Mouse (Mus musculus): ENCODE measurements at regions not wholly inside any gene's neighbourhood (a gene's known extent, or its start where the extent isn't known, plus 50 kb on each side); places are given as distances from the start of the nearest gene placed in this dataset.

DNA sequence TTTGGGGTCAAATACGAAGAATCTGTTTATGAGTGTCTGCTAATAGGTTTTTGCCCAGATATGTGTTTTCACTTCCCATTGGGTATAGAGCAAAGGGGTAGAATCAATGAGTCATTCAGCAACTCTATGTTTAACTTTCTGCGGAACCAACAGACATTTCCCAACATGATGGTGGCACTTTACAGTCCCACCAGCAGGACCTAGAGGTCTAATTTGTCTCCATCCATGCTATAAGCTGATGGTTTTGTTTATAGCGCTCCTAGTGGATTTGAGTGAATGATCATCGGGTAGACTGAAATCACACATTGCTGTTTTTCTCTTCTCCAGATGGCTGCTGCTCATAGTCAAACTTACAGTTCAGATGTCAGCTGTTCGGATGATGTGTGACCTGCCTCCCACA is 99.7 kb upstream of the Arid5b start:
- no peak for DNase-seq

DNA sequence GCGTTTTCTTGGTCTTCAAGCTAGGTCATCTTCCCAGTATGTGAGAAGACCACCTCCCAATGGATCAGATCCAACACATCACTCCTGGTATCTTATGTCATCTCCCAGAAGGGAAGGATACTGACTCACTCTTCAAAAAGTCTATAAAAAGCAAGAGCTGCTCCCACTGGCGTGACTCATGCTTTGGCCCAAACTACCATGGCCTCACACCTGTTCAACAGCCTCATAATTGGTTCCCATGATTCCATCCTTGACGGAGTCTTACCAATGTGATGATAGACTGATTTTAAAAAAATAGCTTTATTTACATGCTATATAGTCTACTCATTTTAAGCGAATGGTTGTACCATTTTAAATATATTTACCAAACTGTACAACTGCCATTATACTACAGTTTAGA is 98.9 kb upstream of the Arid5b start:
- DNase-seq, result no peak

DNA sequence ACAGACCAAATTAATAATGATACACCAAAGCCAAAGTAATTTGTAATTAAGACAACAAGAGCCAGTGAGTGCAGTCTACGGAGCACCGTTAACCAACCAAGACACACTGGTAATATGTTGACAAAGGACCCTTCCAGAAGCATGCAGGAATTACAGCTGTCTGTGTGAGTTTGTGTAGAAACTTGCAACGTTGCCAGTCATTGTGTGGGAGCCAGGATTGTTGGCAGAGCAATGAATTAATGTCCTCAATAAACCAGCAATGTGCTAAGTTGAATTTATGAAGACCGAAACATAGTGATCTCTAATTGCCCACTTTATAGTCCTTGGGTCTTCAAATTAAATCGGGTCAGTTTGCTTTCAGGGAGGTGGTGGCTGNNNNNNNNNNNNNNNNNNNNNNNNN is 95.3 kb upstream of the Arid5b start:
- DNase-seq, result no peak

DNA sequence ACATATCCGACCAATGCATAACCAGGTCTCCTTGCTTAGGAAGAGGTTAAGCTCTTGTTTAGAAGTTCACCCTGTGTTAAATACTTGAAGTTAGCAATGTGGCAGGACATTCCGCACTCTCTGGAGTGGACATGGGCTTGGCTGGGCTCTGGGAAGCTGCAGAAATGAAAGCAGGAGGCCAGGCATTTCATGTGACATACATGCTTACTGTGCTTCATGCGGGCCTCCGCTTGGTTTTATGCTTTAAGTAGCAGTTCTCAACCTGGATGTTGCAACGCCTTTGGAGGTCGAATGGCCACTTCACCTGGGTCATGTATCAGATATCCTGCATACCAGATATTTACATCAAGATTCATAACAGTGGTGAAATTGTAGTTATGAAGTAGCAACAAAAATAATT is 93.2 kb upstream of the Arid5b start:
- peak in 1 of 2 experiments; percentile 8 for DNase-seq

DNA sequence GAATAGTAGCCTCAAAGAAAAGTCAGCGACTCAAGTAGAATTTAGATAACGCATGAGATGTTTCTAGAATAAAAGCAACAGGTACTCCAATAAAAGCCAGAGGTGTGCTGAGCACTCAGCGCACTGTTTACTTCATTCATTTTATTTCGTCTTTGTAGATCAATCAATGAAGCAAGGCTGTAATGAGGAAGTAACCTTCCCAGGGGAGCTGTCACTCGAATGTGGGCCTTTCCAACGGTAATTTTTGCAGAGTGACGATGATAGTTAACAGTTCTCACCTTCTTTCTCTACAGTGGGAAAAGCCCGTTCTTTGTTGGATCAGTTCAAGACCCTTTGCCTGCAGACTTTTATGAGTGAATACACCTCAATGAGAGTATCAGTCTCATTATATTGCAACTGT is 92.4 kb upstream of the Arid5b start:
- DNase-seq, result peak; percentile 61 to 72

DNA sequence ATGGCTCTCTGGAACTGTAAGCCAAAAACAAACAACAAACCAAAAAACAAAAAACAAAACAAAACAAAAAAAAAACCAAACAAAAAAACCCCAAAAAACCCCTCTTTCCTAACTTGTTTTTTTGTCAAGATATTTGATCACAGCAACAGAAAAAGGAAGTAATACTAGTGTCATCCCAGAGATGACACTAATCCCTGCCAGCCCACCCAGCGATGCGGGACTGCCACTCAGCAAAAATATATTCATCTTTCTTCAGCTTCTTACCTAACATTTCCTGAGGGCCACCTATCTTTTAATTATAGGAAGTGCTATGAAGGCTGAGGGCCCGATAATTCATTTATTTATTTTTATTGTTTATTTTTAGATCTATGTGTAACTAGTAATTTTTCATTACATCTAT is 88.3 kb upstream of the Arid5b start:
- DNase-seq, result peak; percentile 43 to 62

DNA sequence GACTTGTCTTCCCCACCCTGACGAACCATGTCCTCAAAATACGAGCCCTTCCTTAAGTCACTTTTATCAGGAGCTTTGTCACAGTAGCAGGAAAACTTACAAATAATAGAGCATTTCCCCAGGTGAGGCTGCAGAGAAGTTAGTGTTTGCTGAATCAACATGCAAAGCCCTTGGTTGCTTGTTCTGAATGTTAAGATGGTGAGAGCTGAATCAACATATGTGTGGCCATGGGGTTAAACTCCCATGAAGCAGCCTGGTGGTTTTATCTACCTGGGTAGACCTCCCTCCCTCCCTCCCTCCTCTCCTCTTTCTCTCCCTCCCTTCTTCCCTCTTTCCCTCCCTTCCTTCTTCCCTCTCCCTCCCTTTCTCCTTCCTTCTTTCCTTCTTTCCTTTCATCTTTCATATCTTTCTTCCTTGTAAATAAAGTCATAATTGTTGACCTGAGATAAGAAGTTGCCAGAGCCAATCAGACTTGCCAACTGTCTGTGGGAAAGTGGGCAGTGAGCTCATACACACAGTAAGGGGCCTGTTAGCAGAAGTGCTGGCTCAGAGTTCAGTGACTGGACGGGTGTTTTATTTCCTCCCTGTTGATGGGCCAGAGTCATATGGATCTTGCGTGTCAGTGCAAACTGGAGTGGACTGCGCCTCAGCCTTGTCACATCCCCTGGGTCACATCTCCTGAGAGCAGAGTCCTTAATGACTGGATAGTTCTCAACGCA is 82.4 kb upstream of the Arid5b start:
- DNase-seq, result no peak

DNA sequence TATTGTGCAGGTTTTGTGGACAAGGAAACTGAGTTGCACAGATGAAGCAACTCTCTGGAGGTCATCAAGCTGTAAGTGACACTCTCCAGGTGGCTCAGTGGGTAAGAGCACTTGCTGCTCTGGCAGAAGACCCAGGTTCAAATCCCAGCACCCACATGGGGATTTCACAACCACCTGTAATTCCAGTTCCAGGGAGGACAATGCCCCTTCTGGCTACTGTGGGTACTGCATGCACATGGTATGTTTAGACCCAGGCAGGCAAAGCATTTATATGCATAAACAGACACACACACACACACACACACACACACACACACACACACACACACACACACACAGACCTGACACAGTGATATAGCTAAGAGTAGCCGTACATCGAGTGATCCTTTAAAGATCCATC is 80.6 kb upstream of the Arid5b start:
- peak; percentile 47 to 54 for DNase-seq

DNA sequence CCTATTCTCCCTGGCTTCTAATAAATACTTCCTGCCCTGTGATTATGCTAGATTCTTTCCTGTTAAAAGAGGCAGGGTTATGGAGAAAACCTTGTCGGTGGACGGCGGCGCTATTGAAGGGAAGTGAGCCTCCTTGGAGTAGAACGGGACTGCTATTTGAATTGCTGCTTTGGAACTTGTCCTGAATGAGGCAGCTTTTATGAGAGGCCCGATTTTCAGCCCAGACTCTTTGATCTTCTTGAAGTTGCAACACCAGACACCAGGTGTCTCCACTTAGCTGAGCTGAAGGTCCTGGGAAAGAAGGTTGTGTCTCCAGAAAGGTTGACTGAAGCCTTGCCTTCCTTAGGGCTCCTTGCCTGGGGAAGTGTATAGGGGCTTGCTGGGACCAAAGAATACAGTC is 78.4 kb upstream of the Arid5b start:
- peak; percentile 28 to 37 for DNase-seq

DNA sequence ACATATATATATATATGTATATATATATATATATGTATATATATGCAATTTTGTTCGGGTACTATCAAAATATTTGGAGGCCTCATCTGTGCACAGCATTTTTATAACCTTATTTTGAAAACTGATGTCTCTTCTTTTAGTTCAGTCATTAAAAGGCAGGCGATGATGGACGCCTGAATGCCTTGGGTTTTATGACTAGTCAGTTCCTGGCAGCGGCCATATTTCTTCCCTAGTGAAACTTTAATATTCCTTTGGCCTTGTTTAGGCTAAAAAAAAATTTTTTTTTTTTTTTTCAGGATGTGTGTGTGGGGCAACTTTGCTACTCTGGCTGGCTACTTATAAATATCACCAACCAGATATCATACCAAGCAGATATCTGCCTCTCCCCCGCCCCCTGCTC is 78.0 kb upstream of the Arid5b start:
- no peak for DNase-seq

DNA sequence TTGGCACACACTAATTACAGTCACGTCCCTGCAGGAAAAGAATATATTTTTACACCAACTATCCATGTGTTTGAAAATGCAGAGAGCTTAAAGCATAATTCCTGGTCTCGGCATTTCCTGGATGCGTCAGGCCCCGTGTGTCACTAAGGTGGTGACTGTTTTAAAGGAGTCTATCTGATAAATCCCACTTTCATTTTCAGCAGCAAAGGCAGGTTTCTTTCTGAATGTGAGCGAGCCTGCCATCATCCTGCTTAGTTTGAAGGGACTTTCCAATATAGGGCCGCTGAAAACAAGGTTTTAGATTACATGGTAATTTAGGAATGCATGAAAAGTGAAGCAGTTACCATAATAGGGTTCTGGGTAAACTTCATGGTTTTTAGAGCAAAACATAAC is 77.5 kb upstream of the Arid5b start:
- no peak for DNase-seq

DNA sequence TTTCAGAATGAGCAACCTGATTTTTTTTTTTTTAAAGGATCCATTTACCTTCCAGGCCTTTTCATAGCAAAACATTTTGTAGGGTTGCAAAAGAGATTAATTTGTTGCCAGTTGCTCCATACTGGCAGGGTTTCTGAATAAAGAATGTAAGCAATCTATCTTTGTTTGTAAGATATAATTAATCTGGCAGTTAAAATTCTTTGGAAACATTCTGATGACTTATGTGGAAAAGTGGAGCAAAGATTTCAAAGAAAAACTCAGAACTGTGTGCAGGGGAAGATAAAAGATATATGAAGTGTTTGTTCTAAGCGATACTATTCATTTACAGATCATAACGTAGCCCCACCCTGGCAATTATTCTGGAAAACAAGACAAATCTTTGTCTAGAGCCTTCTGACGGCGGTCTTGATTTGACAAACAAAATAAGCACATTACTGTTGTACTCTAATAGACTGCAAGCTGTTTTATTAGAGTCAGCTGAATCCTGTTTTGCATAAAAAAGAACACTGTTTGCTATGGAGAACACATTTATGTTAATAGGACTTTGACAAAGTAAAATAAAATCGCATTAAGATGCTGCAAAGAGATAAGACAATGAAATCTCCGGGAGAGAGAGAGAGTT is 77.0 kb upstream of the Arid5b start:
- DNase-seq, result no peak

DNA sequence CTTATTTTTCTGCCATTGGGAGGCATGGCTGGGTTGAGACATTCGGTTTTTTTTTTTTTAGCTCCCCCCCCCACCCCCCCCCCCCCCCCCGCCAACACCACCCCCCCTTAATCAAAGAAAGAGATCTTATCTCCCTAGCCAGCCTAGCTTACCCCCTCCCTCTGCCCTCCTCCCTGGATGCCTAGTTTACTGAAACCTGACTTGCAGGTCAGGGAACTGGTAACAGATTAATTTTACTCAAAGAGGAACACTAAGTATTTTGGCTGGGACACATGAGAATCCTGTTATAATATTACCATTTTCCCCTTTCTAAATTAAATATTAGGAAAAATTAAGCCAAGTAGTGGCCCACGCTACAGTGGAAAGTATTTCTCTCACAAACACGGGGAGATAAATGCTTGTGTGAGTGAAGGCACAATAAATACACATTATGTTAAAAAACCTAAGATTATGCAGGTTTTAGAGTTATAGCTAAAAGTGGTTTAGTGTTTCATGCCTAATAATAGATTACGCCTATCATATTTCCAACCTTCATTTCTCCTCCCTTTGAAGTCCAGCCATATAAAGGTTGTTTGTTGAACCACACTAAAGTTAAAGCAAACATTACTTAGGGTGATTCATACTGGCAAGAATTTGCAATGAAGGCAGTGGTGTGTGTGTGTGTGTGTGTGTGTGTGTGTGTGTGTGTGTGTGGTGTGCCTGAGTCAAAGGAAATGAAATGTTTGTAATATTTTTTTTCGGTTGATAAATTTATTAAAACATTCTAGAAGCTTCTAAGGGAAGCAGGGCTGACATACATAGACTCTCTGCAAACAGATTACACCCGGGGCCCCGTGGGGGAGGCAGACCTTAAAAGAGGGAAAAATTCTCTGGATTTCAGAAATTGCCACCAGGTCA is 76.0 kb upstream of the Arid5b start:
- no peak for DNase-seq

DNA sequence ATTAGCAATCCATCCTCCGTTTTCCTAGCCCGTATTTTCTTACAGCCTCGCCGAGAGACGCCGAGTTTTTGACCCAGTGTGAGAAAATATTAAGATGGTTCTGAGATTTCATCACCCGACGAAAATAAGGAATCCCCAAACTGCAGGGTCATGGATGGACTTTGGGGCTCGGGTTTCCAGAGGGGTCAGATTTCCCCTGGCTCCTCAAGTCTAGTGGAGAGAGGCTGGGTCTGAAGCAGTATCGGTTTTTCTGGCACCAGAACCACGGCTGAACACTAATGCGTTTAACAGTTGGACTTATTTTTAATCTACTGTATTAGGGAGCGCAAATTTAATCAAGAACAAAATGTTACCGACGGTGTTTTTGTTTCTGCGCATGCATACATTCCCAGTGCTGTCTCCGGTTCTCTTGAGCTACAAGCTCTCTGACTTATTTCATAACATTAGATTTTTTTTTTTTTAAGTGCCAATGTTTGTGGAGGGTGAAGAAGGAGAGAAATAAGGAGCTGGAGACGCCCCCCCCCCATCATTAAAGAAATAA is 75.2 kb upstream of the Arid5b start:
- no peak for DNase-seq

DNA sequence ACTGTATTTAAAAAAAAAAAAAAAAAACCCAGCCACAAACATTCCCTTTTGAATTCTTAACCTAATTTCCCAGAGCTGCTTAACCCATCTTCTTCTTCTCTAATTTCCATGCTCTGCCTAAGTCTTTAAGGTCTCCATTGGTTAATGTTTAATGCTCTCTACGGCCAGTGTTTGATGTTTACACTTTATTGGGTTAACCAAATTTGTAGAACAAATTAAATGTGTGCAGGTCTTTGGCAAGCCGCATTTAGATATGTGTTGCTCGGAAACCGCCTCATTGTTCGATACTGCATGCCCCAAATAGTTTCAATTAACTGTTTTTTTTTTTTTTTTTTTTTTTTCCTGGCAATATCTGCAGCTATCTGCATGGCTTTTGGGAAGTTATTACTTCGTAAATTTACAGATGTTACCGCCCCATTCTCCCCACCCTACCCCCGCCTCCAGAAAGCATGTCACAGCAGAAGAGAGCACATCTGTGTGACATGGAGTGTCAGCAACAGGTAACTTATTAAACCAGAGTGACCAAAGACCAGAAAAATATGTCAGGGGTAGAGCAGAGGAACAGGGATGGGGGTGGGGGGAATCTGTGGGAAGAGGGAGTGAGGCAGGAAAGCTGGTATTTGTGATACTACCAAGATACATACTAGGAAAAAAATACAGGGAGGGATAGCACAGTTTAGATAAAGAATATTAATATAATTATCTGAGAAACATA is 73.5 kb upstream of the Arid5b start:
- no peak for DNase-seq

DNA sequence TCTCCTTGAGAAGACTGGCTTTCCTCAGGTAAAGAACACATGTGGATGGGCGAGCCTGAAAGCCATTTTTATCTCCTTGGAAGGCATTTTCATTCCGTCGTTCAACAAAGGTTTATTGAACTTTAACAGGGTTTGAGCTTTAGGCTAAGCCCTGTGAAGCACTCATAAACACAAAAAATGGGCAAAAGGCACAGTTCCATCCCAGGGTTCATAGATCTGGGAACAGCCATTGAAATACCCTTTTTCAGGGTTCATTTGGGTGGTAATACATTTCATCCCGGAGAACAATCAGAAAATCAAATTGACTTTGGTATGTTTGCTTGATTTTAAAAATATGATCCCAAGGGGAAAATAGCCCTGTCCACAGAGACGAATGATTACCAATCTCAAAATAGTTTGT is 72.9 kb upstream of the Arid5b start:
- DNase-seq, result no peak

DNA sequence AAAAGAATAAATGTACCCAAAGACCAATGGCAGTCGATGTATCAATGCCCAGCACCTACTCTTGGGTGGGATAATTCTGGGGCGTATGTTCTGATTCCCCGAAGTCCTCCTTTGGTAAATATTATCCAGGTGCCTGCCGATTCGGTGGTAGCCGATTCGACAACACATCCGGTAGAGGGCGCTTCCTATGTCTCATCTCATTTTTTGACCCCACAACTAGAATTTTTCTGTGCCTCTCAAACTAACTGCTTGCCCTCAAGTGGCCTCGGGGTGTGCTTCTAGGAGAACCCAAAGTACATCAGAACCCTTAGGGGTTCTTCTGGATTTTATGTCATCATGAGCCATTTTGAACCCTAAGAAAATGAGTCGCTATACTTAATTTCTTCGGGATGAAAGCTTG is 72.3 kb upstream of the Arid5b start:
- DNase-seq, result no peak

DNA sequence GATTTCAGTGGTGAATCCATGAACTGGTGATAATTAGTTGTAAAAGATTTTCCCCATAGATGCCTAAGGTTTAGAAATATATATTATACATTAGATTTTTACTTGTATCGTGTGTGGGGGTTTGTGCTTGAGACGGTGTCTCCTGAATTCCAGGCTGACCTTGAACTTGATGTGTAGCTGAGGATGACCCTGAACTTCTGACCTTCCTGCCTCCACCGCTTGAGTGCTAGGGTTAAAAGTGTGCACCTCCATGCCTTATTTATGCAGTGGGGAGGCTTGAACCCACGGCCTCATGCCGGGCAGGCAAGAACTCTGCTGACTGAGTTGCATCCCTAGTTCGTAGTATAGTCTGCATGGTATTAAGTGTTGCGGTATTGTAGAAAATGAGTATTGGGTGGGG is 69.3 kb upstream of the Arid5b start:
- DNase-seq, result no peak

DNA sequence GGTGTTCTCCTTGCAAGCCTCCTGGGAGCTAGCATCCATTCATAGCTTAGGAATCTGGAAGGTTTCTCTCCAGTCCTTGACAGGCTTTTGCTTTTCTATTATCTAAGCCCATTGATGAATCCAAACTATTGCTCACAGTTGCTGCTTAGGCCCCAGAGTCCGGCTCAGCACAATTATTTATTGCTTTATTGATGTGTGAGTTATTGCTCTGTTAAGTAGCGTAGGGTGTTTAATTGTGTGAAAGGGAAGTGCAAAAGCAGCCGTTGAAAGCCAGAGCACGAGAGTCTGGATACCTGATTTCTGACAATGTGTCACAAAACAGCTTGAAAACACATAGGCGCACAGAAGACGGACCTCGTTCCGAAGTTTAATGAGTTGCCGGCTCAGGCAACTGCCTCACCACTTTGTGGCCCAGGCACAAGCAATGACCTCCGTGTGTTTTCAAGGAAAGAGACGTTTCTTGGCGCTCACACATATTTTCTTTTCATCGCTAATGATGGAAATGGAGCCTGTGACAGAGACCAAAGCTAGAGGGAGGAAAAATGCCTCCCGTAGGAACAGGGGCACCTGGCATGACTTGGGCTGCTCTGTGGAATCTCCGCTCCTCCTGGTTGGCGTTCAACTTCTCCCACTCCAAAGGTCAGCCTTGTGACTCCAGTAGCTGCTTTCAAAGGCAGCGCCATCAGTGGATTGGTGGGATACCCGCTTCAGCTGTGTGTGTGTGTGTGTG is 66.6 kb upstream of the Arid5b start:
- DNase-seq, result no peak

DNA sequence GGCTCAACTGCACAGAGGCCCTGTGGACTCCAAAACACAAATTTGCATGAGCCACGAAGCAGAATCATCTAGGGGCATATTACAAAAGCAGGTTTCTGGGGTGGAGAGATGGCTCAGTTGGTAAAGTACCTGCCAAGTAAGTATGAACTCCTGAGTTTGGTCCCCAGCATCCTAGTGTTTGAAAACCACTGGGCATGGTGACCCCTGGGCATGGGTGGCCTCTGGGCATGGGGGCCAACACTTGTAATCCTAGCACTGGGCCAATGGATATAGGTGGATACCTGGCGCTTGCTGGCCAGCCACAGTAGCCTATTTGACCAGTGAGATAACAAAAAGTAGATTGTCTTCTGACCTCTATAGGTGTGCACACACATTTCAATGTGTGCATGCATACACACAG is 65.7 kb upstream of the Arid5b start:
- no peak for DNase-seq

DNA sequence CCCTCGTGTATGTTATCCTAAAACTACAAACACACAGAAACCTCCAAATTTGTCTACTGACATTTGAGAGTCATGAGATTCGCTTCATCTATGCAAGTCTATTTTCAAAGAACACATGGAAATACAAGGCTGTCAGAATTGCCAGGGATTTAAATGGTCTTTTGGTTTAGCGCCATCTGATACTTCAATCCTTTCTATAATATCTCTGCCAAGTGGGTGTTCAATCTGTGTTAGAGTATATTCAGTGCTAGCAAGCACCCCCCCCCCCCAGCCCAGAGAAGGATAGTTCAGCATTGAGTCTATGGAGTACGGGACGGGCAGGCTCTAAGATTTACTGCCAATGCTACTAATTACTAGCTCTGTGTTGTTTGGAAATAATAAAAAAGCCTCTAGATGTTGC is 55.5 kb upstream of the Arid5b start:
- DNase-seq, result no peak
